Mouse (Mus musculus) liver, embryonic 12.5 days (tissue): ENCODE measurements at regions not wholly inside any gene's neighbourhood (a gene's known extent, or its start where the extent isn't known, plus 50 kb on each side); places are given as distances from the start of the nearest gene placed in this dataset.

ENCODE experiments used
- ATAC-seq: fragments of 200-750 bp; cut with Nextera tagmentation; 2 replicates; pipeline ENCODE4 v1.8.0; 2017; ENCODE audit warnings: moderate number of reproducible peaks, mild to moderate bottlenecking, moderate library complexity
- H3K27ac ChIP-seq: fragments of 300-500 bp; sonication (generic); 2 replicates; pipeline ENCODE4 v1.5.1; 2016; ENCODE audit warnings: mild to moderate bottlenecking
- H3K27me3 ChIP-seq: fragments of 300-500 bp; sonication (generic); replicated peaks from 2 replicates; pipeline ENCODE4 v1.6.1; 2016; ENCODE audit warnings: mild to moderate bottlenecking, moderate library complexity
- H3K36me3 ChIP-seq: fragments of 300-500 bp; sonication (generic); 2 replicates; pipeline ENCODE4 v1.6.1; 2016; ENCODE audit warnings: mild to moderate bottlenecking, moderate library complexity
- H3K4me1 ChIP-seq: fragments of 300-500 bp; sonication (generic); 2 replicates; pipeline ENCODE4 v1.6.1; 2016
- H3K4me2 ChIP-seq: fragments of 300-500 bp; sonication (generic); 2 replicates; pipeline ENCODE4 v1.6.1; 2016; ENCODE audit warnings: mild to moderate bottlenecking, moderate library complexity
- H3K4me3 ChIP-seq: fragments of 300-500 bp; sonication (generic); 2 replicates; pipeline ENCODE4 v1.5.1; 2016; ENCODE audit warnings: mild to moderate bottlenecking, moderate library complexity
- H3K9ac ChIP-seq: fragments of 300-500 bp; sonication (generic); 2 replicates; pipeline ENCODE4 v1.6.1; 2016; ENCODE audit warnings: mild to moderate bottlenecking, moderate library complexity
- H3K9me3 ChIP-seq: fragments of 300-500 bp; sonication (generic); replicated peaks from 2 replicates; pipeline ENCODE4 v1.6.1; 2016; ENCODE audit warnings: mild to moderate bottlenecking, moderate library complexity
- WGBS: fragments of 180-500 bp; shearing (Covaris S2); methylation state at CpG from one replicate; pipeline ENCODE4 v1.1.7; 2016; ENCODE audit not compliant: insufficient replicate concordance; 5-methylcytosine and 5-hydroxymethylcytosine counted together

DNA sequence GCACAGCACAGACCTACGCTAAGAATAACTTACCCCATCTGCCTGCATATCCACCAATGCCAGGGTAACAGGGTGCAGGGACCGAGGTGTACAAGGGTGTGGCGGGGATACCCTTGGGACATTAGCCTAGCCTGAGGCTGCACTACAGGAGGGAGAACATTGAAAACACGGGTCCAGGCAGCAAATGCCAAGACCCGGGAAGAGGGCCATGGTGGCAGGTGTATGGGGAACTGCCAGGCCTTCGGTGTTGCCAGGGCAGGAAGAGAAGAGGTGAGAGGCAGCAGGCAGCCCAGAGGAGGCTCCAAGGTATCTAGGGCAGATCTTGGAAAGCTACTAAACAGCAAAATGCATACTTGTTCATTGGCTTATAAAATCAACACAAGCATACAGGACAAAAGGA is 85.7 kb upstream of the Atp1a1 start:
- H3K27ac ChIP-seq, result no peak overlapping the region
- no peaks in the 10 kb centered on the region for H3K4me1 ChIP-seq
- no peaks in the 10 kb centered on the region for H3K27me3 ChIP-seq
- no peak overlapping the region for H3K4me3 ChIP-seq
- no peaks in the 10 kb centered on the region for H3K9me3 ChIP-seq
- no peak for ATAC-seq
- 66% methylated on average over 6 of the region's 6 CpGs for WGBS
- H3K4me2 ChIP-seq, result no peak overlapping the region
- no peak overlapping the region for H3K9ac ChIP-seq
- no peaks in the 10 kb centered on the region for H3K36me3 ChIP-seq

DNA sequence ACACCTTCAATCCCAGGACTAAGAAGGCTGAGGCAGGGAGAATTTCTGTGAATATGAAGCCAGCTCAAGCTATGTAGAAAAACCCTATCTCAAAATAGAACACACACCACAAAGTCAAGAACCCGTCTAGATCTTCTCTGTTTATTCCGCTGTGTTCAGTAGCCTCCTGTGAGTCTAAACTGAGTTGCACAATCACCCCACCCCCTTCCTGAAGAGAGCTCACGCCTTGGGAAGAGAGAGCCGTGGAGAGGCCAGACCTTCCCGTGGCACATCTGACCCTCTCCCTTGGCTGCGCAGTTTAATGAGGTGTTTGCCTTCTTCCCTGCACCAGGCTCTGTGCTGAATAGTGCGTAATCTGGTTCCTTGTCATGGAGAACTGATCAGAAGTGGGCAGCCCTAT is 80.7 kb upstream of the Atp1a1 start:
- ATAC-seq, result no peak
- Histone ChIP-seq H3K36me3 (no peaks in the 10 kb centered on the region), H3K9me3 (no peaks in the 10 kb centered on the region), H3K27ac (no peak overlapping the region), H3K27me3 (no peaks in the 10 kb centered on the region), H3K9ac (no peak overlapping the region), H3K4me1 (no peaks in the 10 kb centered on the region), H3K4me3 (no peak overlapping the region), H3K4me2 (no peak overlapping the region)
- 33% methylated on average over 7 of the region's 7 CpGs for WGBS

DNA sequence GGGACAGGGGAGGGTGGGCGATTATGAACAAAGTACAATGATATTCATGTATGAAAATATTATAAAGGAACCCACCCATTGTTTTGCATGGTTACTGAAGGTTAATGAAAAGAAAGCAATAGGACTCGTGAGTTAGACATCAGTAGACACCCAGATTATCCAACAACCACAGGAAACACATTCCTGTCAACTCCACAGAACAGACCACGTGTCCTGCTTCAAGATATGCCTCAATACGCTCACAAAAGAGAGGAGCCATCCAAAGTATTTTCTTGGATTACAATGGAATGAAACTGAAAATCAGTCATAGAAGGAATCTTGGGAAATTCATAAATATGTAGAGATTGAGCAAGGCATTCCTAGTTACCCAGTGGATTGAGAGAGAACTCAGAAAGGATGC is 68.5 kb upstream of the Atp1a1 start:
- WGBS, result 49% methylated on average over 4 of the region's 4 CpGs
- ATAC-seq, result no peak
- H3K4me3 ChIP-seq, result no peak overlapping the region
- H3K27me3 ChIP-seq, result no peaks in the 10 kb centered on the region
- no peaks in the 10 kb centered on the region for H3K9me3 ChIP-seq
- H3K4me1 ChIP-seq, result no peaks in the 10 kb centered on the region
- H3K9ac ChIP-seq, result no peak overlapping the region
- no peaks in the 10 kb centered on the region for H3K36me3 ChIP-seq
- no peak overlapping the region for H3K27ac ChIP-seq
- no peak overlapping the region for H3K4me2 ChIP-seq

DNA sequence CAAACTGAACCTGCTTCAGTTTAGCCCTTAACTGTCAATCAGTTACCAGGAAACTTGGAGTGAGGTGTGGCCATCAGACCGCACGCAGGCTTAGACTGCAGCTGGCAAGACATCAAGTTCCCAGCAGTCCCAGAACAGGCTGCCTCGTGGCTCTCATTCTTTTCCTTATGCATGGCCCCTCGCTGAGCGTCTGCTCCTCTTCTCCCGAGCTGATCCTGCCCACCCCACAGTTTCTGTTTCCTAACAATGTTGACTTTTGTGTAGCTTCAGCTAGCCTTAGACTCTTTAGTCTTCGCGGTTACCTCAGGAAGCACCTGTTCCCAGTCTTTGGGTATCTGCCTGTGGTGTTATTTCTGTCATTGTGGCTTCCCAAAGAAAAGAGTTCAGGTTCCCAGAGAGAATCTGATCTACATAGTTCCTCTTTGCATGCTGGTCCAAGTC is 66.1 kb upstream of the Atp1a1 start:
- no peak overlapping the region for H3K27ac ChIP-seq
- H3K4me1 ChIP-seq, result no peaks in the 10 kb centered on the region
- no peaks in the 10 kb centered on the region for H3K9me3 ChIP-seq
- no peak overlapping the region for H3K4me3 ChIP-seq
- no peak overlapping the region for H3K4me2 ChIP-seq
- no peak for ATAC-seq
- no peaks in the 10 kb centered on the region for H3K27me3 ChIP-seq
- 14% methylated on average over 8 of the region's 8 CpGs for WGBS
- no peak overlapping the region for H3K9ac ChIP-seq
- H3K36me3 ChIP-seq, result no peaks in the 10 kb centered on the region

DNA sequence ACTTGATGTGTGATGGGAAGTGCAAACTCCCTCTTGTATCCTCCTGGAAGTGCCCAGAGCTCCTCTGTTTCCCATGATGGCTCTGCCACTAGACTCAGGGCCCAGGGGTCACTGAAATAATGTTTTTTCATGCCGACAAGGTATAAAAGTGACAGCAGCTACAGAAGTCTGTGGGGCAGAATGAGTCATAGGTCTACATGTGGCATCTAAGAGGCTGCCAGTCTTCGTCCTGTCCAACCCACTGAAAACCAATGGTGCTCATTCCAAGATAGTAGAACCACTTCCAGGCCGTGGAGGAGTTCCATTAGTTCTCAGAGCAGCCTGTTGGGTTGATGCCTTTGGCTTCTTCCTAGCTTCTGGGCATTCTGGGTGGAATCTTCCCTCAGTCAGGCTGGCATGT is 65.3 kb upstream of the Atp1a1 start:
- Histone ChIP-seq H3K27me3 (no peaks in the 10 kb centered on the region), H3K36me3 (no peaks in the 10 kb centered on the region), H3K4me1 (no peaks in the 10 kb centered on the region), H3K9me3 (no peaks in the 10 kb centered on the region), H3K4me3 (no peak overlapping the region), H3K4me2 (no peak overlapping the region), H3K9ac (no peak overlapping the region), H3K27ac (no peak overlapping the region)
- no peak for ATAC-seq
- 59% methylated on average over 3 of the region's 3 CpGs for WGBS

DNA sequence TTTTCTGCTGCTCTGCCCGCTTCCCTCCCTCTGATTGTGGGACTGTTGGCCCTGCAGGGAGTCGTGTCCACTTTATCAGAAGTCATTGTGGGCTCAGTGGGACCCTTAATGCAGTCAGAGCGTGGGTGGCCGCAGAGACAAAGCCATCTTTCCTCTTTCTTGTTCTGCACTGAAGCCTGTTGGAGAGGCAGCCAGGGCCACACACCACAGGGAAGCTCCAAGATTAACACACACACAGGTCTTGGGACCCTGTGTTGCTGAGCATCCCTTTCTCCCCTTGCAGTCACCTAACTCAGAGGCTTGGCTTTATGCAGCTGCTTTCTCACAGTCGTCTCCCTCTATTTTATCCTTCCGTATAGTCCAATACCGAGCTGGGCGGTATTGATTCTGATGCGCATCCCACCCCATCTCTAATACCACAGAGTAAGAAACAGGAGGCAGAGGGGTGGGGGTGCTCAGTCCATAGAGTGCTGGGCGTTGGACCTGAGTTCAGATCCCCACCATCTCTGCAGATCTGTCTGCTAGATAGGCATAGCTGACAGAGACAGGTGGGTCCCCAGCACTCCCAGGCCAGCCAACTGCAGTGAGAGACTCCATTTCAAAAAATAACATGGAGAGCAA is 63.4 kb upstream of the Atp1a1 start:
- H3K4me2 ChIP-seq, result no peak overlapping the region
- no peak for ATAC-seq
- WGBS, result 62% methylated on average over 10 of the region's 10 CpGs

DNA sequence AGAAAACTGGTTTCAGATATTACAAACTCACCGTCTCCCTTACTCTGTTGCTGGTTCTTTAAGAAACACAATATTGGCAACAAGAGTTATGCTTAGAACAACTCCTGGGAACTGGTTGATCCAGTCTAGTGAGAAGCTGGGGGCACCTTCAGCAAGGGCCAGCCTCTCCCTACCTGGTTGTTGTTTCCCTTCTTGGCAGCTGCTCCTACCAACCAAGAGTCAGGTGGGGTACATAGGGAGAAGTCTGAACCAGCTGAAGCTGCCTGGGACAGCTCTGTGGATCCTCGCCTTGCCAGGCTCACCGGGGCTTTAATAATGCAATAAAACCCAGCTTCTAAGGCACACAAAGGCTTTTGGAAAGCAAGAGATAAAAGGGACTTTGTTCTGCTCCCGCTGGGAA is 62.7 kb upstream of the Atp1a1 start:
- H3K27me3 ChIP-seq, result no peaks in the 10 kb centered on the region
- no peak for ATAC-seq
- no peak overlapping the region for H3K9ac ChIP-seq
- no peaks in the 10 kb centered on the region for H3K4me1 ChIP-seq
- H3K4me2 ChIP-seq, result no peak overlapping the region
- 55% methylated on average over 4 of the region's 4 CpGs for WGBS
- no peaks in the 10 kb centered on the region for H3K9me3 ChIP-seq
- H3K36me3 ChIP-seq, result no peaks in the 10 kb centered on the region
- H3K4me3 ChIP-seq, result no peak overlapping the region
- H3K27ac ChIP-seq, result no peak overlapping the region

More for the DNA sequence above, 63.4 kb upstream of the Atp1a1 start:
- Histone ChIP-seq H3K4me3 (no peak overlapping the region), H3K36me3 (no peaks in the 10 kb centered on the region), H3K27me3 (no peaks in the 10 kb centered on the region), H3K9ac (no peak overlapping the region), H3K4me1 (no peaks in the 10 kb centered on the region), H3K9me3 (no peaks in the 10 kb centered on the region), H3K27ac (no peak overlapping the region)

DNA sequence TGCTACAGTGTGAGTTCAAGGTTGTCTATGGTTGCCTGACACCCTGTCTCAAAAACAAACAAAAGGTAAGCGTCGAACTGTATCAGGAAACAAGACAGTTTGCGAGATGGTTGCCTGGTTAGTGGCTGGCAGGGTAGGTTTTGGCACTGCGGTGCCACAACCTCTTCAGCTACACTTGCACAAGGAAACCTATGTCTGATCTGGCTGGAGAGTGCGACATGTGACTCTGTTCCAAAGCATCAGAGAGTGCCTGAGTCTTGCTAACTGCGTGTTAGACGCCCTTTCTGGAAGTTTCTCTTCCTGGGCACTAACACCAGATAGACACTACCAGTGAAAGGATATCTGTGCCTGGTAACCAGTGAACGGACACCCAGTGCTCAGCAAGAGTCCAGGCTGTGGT is 62.1 kb upstream of the Atp1a1 start:
- Histone ChIP-seq H3K27ac (no peak overlapping the region), H3K27me3 (no peaks in the 10 kb centered on the region), H3K4me2 (no peak overlapping the region)

DNA sequence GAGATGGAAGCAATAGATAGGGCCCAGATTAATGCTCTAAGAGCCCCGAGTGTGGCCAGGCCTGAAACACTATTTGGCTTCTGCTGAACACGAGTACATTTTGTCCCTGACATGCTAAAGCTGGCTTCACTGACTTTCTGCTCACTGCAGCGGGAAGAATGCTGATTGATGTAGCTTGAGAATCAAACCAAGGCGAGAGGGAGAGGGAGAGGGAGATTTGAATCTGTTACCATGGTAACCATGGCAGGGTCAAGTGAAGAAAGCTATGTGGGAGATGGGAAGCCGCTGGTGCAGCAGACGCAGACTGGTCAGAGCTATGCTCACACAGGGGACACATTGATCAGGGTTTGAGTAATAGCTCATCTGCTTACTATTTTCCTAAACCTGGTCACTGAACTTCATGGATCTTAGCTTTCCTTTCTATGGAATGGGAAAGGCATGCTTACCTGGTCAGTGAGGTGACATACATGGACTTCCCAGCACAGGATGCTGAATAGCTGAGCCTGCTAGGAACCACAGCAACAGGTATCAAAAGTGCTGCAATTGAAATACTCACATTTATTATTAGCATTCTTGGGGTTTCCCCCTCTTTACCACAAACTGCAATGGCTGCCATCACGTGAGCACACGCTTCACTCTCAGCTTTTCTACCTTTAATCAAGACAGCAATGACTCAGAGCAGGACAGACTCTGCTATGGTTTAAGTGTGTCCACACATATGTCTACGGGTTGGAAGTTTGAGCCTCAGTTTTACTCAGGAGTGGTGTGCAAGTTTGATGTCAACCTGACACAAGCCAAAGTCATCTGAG is 56.9 kb upstream of the Atp1a1 start:
- Histone ChIP-seq H3K9me3 (no peaks in the 10 kb centered on the region), H3K4me1 (no peaks in the 10 kb centered on the region), H3K9ac (no peak overlapping the region), H3K4me2 (no peak overlapping the region), H3K4me3 (no peak overlapping the region), H3K27me3 (no peaks in the 10 kb centered on the region), H3K27ac (no peak overlapping the region), H3K36me3 (no peaks in the 10 kb centered on the region)
- ATAC-seq, result no peak
- 48% methylated on average over 9 of the region's 9 CpGs for WGBS

More for the DNA sequence above, 62.1 kb upstream of the Atp1a1 start:
- 68% methylated on average over 8 of the region's 8 CpGs for WGBS
- Histone ChIP-seq H3K4me3 (no peak overlapping the region), H3K9ac (no peak overlapping the region), H3K36me3 (no peaks in the 10 kb centered on the region), H3K4me1 (no peaks in the 10 kb centered on the region), H3K9me3 (no peaks in the 10 kb centered on the region)
- no peak for ATAC-seq

DNA sequence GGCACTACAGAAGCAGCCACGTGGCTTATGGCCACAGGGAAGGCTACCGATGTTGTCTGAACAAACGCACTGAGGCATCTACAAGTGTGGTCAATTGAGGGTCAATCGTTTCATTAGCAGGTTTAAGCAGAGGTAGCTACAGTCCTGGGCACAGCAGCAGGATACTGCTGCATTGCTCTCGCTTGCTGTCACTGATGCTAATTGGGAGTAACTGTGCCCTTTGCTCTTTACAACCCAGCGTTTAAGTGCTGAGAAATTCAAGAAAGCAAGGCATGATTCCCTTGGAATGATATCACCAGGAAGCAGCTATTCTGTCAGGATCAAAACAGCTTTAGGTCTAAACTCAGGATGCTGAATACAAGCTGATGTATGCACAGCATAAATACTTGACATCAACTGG is 56.2 kb upstream of the Atp1a1 start:
- no peak overlapping the region for H3K4me2 ChIP-seq
- H3K36me3 ChIP-seq, result no peaks in the 10 kb centered on the region
- no peaks in the 10 kb centered on the region for H3K9me3 ChIP-seq
- no peak overlapping the region for H3K9ac ChIP-seq
- no peaks in the 10 kb centered on the region for H3K4me1 ChIP-seq
- no peaks in the 10 kb centered on the region for H3K27me3 ChIP-seq
- ATAC-seq, result no peak
- no peak overlapping the region for H3K4me3 ChIP-seq
- no peak overlapping the region for H3K27ac ChIP-seq
- WGBS, result 61% methylated on average over 6 of the region's 6 CpGs

DNA sequence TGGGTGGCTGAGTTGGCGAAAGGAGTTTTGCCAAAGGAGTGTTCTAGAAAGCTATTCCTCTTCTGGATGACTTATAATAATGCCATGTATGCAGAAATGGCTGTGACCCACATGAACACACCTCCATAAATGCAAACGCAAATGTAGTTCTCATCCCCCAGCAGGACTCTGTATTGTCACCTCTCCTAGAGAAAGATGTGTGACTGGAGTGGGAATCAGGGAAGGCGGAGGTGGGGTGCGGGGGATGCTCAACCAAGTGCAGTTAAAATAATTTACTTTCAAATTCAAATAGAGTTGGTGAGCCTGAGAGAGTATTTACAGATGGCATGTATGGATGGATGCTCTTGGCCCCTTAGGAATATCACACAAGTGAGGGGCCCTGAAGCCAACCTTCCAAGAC is 55.7 kb upstream of the Atp1a1 start:
- no peaks in the 10 kb centered on the region for H3K9me3 ChIP-seq
- ATAC-seq, result no peak
- WGBS, result 80% methylated on average over 4 of the region's 4 CpGs
- H3K4me3 ChIP-seq, result no peak overlapping the region
- no peak overlapping the region for H3K4me2 ChIP-seq
- no peaks in the 10 kb centered on the region for H3K27me3 ChIP-seq
- H3K9ac ChIP-seq, result no peak overlapping the region
- H3K27ac ChIP-seq, result no peak overlapping the region
- no peaks in the 10 kb centered on the region for H3K36me3 ChIP-seq
- no peaks in the 10 kb centered on the region for H3K4me1 ChIP-seq

DNA sequence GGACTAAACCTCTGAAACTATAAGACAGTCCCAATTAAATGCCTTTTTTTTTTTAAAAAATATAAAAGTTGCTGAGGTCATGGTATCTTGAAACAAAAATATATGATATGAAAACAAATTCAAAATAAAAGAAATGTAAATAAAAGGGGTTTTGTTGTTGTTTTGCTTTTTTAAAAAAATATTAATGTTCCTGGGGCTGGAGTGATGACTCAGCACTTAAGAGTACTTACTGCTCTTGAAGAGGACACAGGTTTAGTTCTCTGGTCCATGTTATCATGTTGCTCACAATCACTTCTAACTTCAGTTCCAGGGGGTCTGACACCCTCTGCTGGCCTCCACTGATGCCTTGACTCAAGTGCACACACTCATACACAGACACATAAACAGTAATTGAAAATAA is 53.5 kb upstream of the Atp1a1 start:
- Histone ChIP-seq H3K27me3 (no peaks in the 10 kb centered on the region), H3K4me1 (no peaks in the 10 kb centered on the region), H3K4me3 (no peak overlapping the region), H3K9me3 (no peaks in the 10 kb centered on the region), H3K4me2 (no peak overlapping the region), H3K9ac (no peak overlapping the region), H3K36me3 (no peaks in the 10 kb centered on the region), H3K27ac (no peak overlapping the region)
- no peak for ATAC-seq

DNA sequence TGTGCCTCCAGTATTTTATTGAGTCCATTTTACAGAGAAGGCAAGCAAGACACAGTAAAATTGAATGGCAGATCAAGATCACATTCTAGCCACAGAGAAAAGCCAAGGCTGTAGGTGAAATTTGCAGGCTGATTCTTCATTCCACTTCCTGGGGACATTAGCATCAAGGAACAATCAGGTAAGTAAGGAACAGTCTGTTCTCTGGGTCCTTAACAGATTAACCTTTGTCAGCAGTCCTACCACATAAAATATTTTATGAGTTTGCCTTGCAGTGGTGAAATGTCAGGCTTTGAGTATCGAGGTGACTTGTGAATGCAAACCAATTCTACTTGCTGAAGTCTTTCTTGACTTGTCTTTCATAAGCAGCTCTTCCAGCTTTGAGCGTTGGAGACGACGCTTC is 50.2 kb upstream of the Atp1a1 start:
- no peaks in the 10 kb centered on the region for H3K36me3 ChIP-seq
- H3K9ac ChIP-seq, result no peak overlapping the region
- ATAC-seq, result no peak
- no peaks in the 10 kb centered on the region for H3K4me1 ChIP-seq
- no peak overlapping the region for H3K4me2 ChIP-seq
- WGBS, result 76% methylated on average over 4 of the region's 4 CpGs
- no peaks in the 10 kb centered on the region for H3K27me3 ChIP-seq
- H3K4me3 ChIP-seq, result no peak overlapping the region
- no peak overlapping the region for H3K27ac ChIP-seq
- H3K9me3 ChIP-seq, result no peaks in the 10 kb centered on the region
